23 mouse cellular contexts compared by ENCODE assay signal in the genomic region with DNA sequence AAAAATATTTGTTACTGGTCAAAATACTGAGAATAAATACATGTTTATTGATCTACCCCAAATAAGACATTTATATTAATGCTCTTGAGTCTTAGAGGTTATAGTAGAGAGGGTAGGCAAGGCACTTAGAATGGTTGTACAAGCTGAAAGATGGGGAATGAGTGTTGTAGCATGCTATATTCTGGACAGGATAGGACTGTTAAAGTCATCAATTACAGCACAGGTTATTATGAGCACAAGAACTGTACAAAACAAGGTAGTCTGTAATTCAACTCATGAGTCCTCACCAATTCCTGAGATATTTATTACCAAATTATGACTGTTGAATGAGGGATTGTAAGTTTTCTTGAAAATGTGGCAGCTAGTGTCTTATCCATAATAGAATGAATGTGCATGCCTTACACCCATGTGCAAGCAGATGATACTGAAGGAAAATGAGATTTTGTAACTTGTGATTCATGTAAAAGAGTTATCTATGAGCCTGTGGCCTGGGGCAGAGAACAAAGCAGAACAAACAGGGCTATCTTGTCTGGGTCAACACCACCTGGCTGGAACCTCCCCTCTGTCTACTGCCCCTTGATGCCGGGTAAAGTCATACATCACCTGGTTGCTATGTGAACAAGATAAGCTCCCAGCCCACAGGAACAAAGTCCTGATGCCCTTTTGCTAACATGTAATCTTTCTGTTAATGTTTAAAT. TPM values are rescaled to one million over a fixed set of nuclear protein-coding genes. Genes with fewer than 3 reads are reported as not detected.
DNase-seq lines count a peak whose midpoint lies in the region; ATAC-seq and TF ChIP-seq lines count a peak whose summit lies in the region.
"Had no signal": no experiment of that assay in that cellular context is flagged by ENCODE, and none has a peak within 500 bp of the region (broad histone marks: within the 10 kb centered on the region; RNA-seq: fewer than 3 reads in every experiment).

No protein-coding gene starts in this region.

- no peak overlapping the region for H3K9ac ChIP-seq in intestine, embryonic 15.5 days
- H3K9ac ChIP-seq in liver, embryonic 14.5 days (replicated peaks) = no peak overlapping the region
- no peak overlapping the region for H3K9ac ChIP-seq in stomach, embryonic 15.5 days
- H3K9ac ChIP-seq: embryonic facial prominence, embryonic 12.5 days; forebrain, embryonic 15.5 days; heart, embryonic 15.5 days; hindbrain, embryonic 13.5 days had no signal

- H3K27ac ChIP-seq in intestine, embryonic 15.5 days = no peak overlapping the region
- no peak overlapping the region for H3K27ac ChIP-seq in liver, embryonic 14.5 days
- H3K27ac ChIP-seq in stomach, embryonic 15.5 days = no peak overlapping the region
- H3K27ac ChIP-seq: embryonic facial prominence, embryonic 12.5 days; forebrain, embryonic 15.5 days; heart, adult 2 months; heart, embryonic 15.5 days; hindbrain, embryonic 13.5 days had no signal

- H3K9me3 ChIP-seq in intestine, embryonic 15.5 days = no peaks in the 10 kb centered on the region
- no peaks in the 10 kb centered on the region for H3K9me3 ChIP-seq in liver, embryonic 14.5 days (ENCODE audit: control insufficient read depth, low read length)
- H3K9me3 ChIP-seq in stomach, embryonic 15.5 days = no peaks in the 10 kb centered on the region
- H3K9me3 ChIP-seq: heart, embryonic 15.5 days had no signal

- no peak for TF ChIP-seq CTCF in liver, embryonic 14.5 days (IDR thresholded peaks at IDR 0.05; ENCODE audit: low read depth)

- no peak overlapping the region for H3K4me3 ChIP-seq in intestine, embryonic 15.5 days (replicated peaks)
- H3K4me3 ChIP-seq in liver, embryonic 14.5 days (ENCODE audit: insufficient read depth in 1 of 2, low read depth in 2 of 2, low read length in 2 of 2) = no peak overlapping the region
- no peak overlapping the region for H3K4me3 ChIP-seq in stomach, embryonic 15.5 days (replicated peaks)
- H3K4me3 ChIP-seq: embryonic facial prominence, embryonic 12.5 days; forebrain, embryonic 15.5 days; heart, adult 2 months; heart, embryonic 15.5 days; hindbrain, embryonic 13.5 days had no signal

- no peaks in the 10 kb centered on the region for H3K36me3 ChIP-seq in intestine, embryonic 15.5 days
- no peaks in the 10 kb centered on the region for H3K36me3 ChIP-seq in liver, embryonic 14.5 days (replicated peaks; ENCODE audit: control insufficient read depth, insufficient read depth, low read depth)
- no peaks in the 10 kb centered on the region for H3K36me3 ChIP-seq in stomach, embryonic 15.5 days
- H3K36me3 ChIP-seq: embryonic facial prominence, embryonic 12.5 days; forebrain, embryonic 15.5 days; heart, embryonic 15.5 days; hindbrain, embryonic 13.5 days had no signal

- TF ChIP-seq EP300 in liver, embryonic 14.5 days (IDR thresholded peaks at IDR 0.05; ENCODE audit: low read depth) = no peak

- DNase-seq in kidney, adult 9 months = peak; percentile 0
- no peak for DNase-seq in kidney, postnatal 10 days
- DNase-seq in liver, embryonic 14.5 days (ENCODE audit: low read depth in 3 of 3, low spot score in 3 of 3) = no peak
- DNase-seq in urinary bladder, postnatal 4 days (ENCODE audit: low spot score in 2 of 2) = no peak
- no peak for DNase-seq in layer of hippocampus, adult 9-10 months (ENCODE audit: low spot score)
- no peak for DNase-seq in frontal cortex, postnatal 14 days (ENCODE audit: low spot score in 2 of 2)
- DNase-seq: adrenal gland, postnatal 25 days; cerebellum, adult 18-20 months; cerebellum, postnatal 10 days; embryo, embryonic 11 days; gastrocnemius, postnatal 14 days; heart, adult 2 months; heart, postnatal 14 days had no signal

- no peak overlapping the region for H3K4me2 ChIP-seq in intestine, embryonic 15.5 days (replicated peaks)
- H3K4me2 ChIP-seq in liver, embryonic 14.5 days (ENCODE audit: low read depth) = no peak overlapping the region
- no peak overlapping the region for H3K4me2 ChIP-seq in stomach, embryonic 15.5 days
- H3K4me2 ChIP-seq: embryonic facial prominence, embryonic 12.5 days; forebrain, embryonic 15.5 days; heart, embryonic 11.5 days; heart, embryonic 15.5 days; hindbrain, embryonic 13.5 days had no signal

- peak; percentile 92 for ATAC-seq in intestine, embryonic 15.5 days
- peak; percentile 41 for ATAC-seq in liver, embryonic 14.5 days (ENCODE audit: insufficient read depth)
- ATAC-seq in stomach, embryonic 15.5 days (ENCODE audit: insufficient read depth, low FRiP score, low read depth) = peak; percentile 47; the same call in 1 of the 2 replicates
- ATAC-seq: forebrain, embryonic 15.5 days had no signal

- no peaks in the 10 kb centered on the region for H3K27me3 ChIP-seq in intestine, embryonic 15.5 days (replicated peaks)
- H3K27me3 ChIP-seq in liver, embryonic 14.5 days (ENCODE audit: control insufficient read depth, insufficient read depth, low read length) = no peaks in the 10 kb centered on the region
- H3K27me3 ChIP-seq in stomach, embryonic 15.5 days (replicated peaks) = no peaks in the 10 kb centered on the region
- H3K27me3 ChIP-seq: embryonic facial prominence, embryonic 12.5 days; forebrain, embryonic 15.5 days; heart, embryonic 15.5 days; hindbrain, embryonic 13.5 days had no signal

- no peaks in the 10 kb centered on the region for H3K4me1 ChIP-seq in intestine, embryonic 15.5 days (replicated peaks)
- no peaks in the 10 kb centered on the region for H3K4me1 ChIP-seq in liver, embryonic 14.5 days (replicated peaks; ENCODE audit: control insufficient read depth in 2 of 2, insufficient read depth in 2 of 2, low read length in 1 of 2)
- H3K4me1 ChIP-seq in stomach, embryonic 15.5 days = no peaks in the 10 kb centered on the region
- H3K4me1 ChIP-seq: embryonic facial prominence, embryonic 12.5 days; forebrain, embryonic 15.5 days; heart, embryonic 15.5 days; hindbrain, embryonic 13.5 days had no signal

- WGBS in intestine, embryonic 15.5 days = 78% methylated on average over 1 of the region's 1 CpGs
- WGBS in liver, embryonic 14.5 days (ENCODE audit: insufficient replicate concordance) = 69% methylated on average over 1 of the region's 1 CpGs
- 54% methylated on average over 1 of the region's 1 CpGs for WGBS in stomach, embryonic 15.5 days

RNA-seq across cellular contexts. Expression of a gene that starts 23.3 kb away (rescaled TPM):
- not detected in 2 replicates for polyA plus RNA-seq in intestine, embryonic 15.5 days (2015; fragmentation: Nextera tagmentation; extraction: Ambion mirVana)
- polyA plus RNA-seq in liver, embryonic 14.5 days (2012; rRNA removed) = not detected in 2 replicates
- polyA plus RNA-seq in liver, embryonic 14.5 days (2014; fragmentation: Nextera tagmentation; extraction: Ambion mirVana) = not detected in 2 replicates
- polyA plus RNA-seq in stomach, embryonic 15.5 days (2015; fragmentation: Nextera tagmentation; extraction: Ambion mirVana) = 0.08 and 0.14 TPM in 2 replicates
- polyA plus RNA-seq: C2C12; embryonic facial prominence, embryonic 12.5 days; forebrain, embryonic 11.5 days; forebrain, embryonic 15.5 days; gonadal fat pad, adult 2 months; heart, adult 2 months; heart, embryonic 11.5 days; heart, embryonic 15.5 days; hindbrain, embryonic 13.5 days had no signal

Comparison
In these comparisons a context has a peak if more than half of its experiments do, and no peak if none do; other contexts are left out.
1. ATAC-seq: peak in every context shown above with its lines; median percentile 92 in intestine, embryonic 15.5 days; 47 in stomach, embryonic 15.5 days; 41 in liver, embryonic 14.5 days.